Mouse (Mus musculus): Measurements from ENCODE around the gene Lpp.

Lpp gene

DNA sequence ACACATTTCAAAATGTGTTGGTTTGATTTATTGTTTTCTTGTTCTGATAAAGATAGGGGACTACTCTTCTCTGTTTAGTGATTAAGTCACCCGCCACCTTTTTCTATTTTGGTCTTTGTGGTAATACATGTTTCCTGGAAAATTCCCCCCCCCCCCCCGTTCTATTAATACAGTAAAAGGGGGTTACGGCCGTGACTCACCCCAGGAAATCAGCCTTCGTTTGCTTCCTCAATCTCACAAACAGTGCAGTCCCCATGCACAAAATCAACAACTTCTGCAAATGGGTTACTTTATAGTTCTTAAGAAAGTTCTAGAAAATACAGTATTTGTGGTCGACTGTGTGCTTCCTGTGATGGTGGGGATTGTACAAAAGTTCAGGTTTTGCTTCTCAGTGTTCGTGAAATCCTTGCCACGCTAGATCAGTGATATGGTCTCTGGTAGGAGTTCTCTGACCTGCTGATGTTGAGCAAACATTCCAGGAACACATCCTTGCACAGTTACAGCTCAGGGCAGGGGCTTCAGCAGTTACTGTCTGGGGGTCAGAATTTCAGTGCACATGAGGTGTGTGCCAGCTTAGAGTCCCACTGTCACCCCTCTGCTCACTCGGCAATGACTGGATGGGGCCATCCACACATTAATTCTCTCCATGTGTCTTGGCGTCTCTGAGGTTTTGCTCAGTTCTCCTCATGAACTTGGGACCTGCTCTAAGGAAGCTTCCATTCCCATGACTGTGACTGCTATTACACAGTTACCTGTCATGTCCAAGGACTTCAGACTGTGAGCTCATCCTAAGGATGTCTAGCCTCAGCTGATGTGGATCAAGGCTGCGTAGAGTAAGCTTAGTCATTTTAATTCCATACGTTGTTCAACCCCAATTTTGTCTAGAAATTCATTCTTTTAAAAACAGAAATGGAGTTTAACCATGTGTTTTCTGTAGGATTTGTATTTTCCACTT, 236.2 kb downstream of the Lpp start:
- DNase-seq (ENCODE audit: low read depth) = peak; percentile 76

DNA sequence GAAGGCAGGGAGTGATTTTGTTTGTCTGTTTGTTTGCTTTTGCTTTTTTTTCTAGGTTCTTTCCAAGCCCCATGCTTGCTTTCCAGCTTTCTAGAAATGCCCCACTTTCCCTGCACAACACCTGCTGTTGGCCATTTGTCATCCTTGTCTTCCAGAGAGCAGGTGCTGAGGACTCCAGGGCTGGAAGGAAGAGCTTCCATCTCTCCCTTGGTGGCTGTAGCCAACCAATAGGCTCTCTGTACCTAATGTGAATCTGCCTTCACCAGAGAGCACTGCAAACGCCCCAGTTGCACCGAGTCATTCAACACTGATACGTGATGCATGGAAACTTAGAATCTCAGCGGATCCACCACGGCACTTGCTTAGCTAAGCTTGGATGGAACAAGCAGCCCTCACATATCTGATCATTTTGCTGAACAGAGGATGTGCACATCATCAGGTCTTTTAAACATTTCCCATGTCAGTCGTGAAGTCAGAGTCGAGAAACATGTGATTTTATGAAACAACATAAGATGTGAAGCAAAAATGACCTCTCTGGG, 242.1 kb downstream of the Lpp start:
- no peak for DNase-seq (ENCODE audit: low read depth)

DNA sequence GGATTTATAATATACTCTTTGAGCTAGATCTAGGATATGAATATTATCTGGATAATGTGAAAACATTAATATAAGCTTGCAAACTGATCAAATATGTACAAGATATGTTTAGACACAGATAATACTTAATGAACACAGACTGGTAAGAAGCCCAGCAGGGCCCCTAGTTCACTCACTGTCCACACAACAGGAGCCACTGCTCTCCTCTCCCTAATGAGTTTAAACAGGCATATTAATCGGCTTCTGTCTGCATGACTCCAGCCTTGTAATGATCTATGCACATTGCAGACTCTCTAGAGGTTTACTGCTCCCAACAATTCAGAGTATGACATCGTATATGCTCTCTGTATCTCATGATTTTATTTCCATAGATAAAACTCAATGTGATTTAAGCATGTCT, 243.6 kb downstream of the Lpp start:
- DNase-seq (ENCODE audit: low read depth) = no peak

DNA sequence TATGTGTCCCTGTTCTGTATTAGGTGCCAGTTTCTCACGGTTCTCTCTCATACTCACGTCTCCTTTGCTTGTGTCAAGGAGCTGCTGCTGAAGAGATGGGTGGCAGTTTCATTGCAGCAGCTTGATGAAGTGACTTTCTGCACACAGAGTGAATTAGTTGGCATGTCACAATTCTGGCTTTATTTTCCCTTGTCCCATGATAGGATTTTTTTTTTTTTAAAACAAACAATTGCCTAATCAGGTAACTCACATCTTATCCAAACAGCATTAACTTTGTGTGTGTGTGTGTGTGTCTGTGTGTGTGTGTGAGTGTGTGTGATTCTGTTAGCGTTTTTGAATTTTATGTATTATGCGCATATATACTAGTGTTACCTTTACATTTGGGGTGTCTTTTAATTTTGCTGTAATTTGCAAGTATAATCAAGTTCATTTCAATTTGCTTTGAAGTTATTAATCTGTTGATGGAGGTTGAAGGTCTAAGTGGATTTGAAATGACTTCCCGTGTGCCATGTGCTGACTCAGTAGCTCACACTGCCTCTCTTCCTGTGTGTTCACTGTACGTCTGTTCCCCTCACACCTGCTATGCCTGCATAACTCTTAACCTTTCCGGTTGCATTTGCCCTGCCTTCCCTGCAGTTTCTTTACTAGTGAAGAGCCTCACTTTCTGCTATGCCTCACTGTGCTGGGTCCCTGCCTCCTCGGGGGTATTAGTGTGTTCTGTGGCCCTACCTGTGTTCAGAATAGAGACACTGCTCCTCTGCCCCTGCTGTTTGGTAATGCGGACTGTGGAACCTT, 247.9 kb downstream of the Lpp start:
- peak; percentile 52 for DNase-seq (ENCODE audit: low read depth)

DNA sequence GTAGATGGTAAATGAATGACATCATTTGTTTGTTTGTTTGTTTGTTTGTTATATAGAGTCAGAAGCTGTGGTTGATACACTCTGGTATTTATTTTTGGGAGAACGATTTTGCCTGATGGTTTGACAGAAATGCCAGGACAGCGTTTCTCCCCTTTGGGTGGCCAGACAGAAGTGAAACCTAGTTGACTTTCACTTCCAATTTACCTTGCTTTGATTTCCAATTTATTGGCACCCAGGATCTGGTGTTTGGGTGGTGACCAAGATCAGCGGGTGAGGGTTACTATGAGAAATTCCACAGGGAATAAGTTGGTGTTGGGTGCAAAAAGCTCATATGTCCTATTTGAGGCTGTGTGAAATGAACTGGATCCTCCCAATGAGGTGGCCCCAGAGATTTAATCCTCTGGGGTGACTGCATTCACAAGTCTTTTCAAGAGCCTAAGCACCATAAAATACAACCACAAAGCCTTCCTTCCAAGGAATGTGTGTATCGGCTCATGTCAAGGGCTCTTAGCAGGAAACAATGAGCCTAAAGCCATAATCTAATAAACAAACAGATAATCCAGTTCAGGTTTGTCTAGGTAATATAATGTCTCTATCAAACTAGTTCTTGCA, 249.8 kb downstream of the Lpp start:
- DNase-seq (ENCODE audit: low read depth) = no peak

DNA sequence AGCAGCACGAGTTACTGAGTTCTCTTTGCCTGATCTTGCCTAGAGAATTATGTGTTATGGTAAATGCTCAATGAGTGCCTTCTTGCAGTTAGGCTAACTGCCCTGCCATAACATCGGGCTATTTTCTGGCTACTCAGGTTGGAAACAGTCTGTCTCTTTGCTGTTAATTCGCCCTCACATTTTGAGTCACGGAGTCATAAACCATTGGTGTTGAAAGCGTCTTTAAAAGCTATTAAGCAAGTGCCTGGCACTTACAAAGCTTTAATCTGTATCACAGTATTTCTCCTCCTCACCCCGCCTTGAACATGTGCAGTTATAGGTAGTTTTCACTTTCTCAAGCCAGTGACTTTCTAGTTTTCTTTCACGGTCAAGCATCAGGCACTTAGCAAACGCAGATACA, 250.8 kb downstream of the Lpp start:
- no peak for DNase-seq (ENCODE audit: low read depth)

DNA sequence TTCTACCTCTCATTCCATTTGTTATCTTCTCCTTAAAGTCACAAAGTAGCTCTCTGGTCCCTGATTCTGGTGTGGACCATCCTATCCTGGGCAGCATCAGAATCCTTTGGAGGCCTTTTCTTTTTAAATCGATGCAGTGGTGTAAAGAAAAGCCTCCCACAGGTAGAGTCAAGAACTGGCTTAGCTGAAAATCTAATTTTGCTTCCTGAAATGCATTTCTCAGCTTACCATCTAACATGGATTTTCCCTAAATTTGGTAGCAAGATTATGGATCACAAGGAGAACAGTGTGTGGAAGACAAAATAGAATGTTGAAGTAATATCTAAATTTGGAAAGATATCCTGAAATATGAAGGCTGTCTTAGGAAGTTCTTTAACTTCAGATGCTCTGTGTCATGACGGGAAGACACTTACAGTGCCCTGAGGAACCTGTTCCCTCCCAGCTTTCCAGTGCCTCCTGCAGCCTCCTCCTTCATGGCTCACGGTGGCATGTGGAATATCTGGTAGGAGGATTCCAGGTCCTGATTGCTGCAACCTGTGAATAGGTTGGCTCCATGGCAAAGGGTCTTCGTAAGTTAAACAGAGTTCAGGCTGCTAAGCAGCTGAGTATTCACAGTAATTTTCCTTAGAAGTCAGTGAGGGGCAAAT, 251.6 kb downstream of the Lpp start:
- DNase-seq (ENCODE audit: low read depth) = no peak

DNA sequence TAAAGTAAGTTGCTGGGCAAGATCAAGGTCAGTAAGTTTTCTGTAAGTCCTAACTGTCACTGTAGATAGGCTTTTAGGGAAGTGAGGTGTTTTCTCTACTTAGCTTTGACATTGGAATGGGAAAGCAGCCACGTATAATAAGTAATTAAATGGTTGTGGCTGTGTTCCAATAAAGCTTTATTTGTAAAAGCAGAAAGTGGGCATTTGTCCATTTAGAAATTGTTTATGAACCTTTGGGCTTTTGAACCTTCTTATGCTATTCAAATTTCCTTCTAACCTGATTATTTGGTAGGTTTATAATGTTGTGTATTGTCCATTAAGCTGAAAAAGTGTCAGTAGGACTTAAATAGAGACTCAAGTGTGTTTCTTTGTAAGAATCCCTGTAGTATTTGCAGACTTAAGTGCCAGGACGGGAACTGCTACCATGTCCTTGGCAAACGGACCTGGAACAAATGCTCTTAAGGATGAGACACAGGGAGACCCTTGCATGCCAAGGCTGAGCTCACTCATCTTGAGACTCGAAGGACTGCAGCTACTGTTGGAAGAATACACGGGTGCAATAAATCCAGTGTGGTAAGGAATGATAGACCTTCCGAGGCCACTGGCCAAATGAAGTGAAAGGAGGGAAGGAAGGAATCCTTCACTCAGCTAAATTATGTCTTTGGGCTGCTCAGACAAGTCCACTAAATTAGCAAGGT, 252.7 kb downstream of the Lpp start:
- no peak for DNase-seq (ENCODE audit: low read depth)

DNA sequence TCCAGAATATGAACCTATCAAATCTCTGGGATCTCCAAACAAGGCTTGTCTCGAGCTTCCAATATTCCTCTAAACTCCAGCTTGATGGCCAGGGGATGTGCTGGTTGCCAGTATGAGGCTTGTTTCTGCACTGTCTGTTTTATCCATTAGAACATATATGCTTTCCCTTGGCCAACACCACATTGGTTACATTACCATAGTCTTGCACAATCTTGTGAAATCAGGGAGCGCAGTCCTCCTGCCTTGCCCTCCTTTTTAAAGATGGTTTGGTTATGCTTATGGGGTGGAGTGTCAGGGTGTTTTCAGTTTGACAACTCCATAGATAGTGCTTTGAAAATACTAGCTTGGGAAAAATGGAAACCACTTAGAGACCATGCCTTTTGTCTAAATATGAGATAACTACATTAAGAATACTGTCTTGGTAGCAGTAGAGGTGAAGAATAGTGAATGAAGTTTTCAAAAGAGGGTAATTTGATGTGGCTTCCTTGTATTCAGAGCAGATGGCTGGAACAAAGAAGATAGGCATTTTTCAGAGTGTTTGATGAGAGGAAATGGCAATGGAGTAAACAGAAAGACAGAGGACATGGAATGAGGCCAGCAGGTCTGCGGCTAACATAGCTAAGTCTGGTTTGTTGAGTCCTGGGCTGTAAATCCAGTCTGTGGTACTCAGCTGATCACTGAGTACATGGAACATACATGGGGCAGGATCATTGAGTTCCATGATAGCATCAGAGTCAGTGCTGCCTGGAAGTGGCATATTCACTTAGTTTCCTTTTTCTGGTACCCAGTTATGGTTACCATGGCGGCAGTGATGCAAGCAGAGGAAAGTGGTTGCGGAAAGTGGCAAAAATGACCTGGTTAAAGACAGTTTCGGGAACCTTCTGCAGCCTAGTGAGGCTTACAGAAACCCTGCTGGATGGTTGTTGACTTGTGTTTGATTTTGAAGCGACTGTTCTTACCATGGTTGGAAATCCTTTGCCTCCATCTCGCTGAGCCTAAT, 258.6 kb downstream of the Lpp start:
- no peak for DNase-seq (ENCODE audit: low read depth)

DNA sequence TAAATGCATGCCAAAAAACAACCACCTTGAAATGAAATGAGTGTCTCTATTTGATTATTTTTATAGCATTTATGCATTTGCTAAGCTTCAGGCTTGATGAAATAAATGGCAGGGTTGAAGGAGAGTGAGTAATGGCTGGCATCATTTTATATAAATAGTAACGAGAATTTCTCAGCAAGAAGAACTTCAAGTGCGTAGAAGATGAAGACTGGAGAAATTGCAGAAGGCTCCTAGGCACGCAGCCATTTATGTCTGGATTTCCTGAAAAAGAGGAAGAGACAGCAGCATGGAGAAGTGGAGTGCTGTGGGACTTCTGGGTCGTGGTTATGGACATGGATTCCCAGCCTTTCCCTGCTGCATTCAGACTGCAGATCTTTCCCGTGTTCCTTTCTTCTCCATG, 259.7 kb downstream of the Lpp start:
- no peak for DNase-seq (ENCODE audit: low read depth)

DNA sequence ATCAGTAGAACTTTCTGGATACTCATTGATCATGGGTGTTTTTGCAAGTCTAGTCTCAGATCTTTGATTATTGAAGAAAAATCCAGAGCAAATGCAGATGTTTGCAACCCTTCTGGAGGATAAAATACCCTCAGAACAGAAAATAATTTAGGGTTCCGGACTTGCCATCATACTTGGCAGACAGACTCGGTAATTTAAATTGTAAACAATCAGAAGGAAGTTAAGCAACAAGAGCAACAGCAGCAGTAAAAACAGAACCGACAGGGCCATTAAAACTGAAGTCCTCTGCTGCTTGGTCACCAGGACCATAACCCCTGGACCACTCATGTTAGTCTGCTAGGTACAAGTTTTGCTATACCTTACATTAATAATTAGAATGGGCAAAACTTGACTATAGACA, 261.8 kb downstream of the Lpp start:
- no peak for DNase-seq (ENCODE audit: low read depth)

DNA sequence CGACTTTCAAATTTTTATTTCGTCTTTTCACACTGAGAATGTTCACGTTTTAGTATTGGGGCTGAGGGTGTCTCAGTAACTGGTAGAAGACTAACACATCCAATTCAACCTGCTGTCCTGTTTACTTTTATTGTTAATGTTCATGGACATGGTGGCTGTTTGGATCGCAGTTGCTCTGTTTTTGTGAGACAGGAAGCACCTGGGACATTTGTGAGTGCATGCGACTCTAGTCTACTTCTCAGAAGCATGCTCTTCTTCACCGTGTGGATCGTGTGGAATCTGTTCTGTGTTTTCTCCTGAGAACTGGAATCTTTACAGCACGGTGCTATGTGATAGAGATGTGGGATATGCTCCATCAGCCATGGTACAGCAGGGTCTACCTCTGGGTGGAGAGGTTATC, 262.7 kb downstream of the Lpp start:
- no peak for DNase-seq (ENCODE audit: low read depth)

DNA sequence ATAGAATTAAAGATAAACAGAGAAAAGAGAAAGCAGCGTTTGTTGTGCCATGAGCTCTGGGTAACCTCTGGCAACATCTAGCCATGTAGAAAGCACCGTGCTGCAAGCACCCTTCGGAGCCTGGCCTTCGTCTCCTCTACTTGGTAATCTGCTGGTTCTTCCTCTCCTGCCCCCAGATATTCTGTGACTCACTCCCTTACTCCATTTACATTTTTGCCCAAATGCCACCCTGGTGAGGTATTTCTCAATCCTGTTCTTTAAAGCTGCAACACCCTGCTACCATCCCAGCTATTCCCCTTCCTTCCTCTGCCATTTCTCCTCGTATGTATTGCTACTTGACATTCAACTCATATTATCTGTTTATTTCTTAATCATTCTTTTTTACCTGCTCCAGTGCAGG, 263.4 kb downstream of the Lpp start:
- no peak for DNase-seq (ENCODE audit: low read depth)

DNA sequence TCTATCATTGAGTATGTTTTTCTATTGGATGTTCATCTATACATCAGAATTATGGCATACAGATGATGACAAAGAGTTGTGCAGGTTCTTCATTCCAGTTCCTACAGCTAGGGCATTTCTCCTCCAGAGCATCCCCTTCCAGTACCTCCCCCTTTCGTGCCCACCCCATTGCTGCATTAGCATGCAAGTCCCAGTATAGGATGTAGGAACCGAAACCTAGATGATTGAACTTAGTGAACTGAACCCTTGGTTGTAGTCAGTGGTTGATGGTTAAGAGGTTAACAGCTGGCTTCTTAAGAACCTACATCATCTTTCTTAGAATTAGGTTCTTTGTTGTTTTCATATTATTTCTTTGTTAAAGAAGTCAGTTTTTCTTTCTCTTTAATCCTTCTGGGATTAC, 265.7 kb downstream of the Lpp start:
- no peak for DNase-seq (ENCODE audit: low read depth)

DNA sequence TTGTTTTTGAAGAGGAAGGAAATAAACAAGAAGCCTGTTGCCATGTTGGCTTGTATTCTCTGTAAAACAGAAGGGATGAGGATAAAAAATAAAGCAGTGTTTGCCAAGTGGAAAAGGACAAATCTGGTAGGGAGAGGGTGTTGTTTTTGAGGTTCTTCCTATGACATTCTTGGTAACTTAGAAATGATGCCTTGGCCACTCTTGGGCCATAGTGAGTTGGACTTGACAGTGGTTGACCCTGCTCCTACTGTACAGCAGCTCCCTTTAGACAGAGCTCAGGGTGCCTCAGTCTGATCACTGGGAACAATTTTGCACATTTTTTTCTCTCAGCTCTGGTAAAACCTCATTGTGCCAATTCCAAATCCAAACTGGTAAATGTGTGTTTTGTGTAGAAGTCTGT, 270.8 kb downstream of the Lpp start:
- no peak for DNase-seq (ENCODE audit: low read depth)

DNA sequence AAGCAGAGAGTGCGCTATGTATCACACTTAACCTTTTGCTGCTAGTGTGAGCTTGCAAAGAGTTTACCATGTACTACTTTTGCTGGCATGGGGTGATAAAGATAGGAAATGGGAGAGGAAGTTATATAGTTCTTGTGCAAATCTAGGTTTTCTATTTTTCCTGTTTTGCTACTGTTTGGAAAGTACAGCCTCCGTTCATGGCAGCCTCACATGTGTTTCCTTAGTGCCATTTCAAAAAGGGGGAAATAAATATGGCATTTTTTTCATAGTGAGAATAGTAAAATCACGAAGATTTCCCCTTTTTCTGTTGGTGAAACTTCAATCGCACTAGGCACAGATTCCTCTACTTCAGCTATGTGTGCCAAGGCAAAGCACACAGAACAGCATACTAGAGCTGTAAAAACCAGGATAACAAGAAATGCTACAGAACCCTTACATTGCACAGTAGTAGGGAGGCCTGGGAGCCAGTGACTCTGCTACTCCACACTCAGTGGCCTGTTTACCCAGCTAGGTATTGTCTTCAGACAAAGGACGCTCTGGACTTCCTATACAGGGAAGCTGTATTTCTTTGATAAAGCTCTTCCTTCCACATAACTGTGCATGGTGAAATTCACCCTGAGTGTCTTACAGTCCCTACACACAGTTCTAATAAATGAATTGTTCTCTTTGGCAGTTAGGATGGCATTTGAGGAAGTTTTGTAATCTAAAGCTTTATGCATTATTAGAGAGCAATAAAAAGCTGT, 276.6 kb downstream of the Lpp start:
- no peak for DNase-seq (ENCODE audit: low read depth)

DNA sequence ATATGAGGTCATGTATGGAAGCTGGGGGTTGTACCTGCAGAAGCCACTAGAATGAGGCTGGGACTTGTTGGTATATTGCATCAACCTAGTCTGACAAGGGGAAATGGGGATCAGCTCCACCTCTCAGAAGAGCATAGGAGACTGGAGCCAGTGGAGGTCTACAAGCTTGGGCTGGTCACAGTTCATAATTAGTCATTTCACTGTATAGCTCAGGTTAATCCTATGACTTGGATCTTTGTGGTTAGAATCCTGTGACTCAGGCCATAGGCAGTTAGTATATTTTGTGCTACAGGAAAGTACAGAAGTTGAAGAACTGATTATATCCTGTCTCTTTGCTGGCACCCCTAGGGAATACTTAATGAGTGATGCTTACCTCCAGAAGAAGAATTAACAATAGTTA, 285.6 kb downstream of the Lpp start:
- DNase-seq (ENCODE audit: low read depth) = no peak

DNA sequence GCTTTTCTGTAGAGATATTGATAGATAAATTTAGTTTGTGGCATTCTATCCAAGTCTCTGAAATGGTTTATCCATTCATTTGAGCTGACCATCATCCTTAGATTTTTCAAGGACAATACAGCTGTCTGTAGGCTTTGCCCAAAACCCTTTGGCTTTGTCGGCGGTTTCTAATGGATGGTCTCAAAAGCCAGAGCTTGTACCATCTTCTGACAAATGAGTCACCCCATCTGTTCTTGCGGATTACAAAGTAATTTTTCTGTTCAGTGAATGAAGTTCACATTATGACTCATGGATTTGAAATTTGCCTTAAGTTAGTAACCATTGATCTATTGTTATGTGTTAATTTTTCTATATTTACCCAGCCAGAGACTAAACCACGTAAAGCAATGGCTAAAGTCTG, 301.8 kb downstream of the Lpp start:
- DNase-seq (ENCODE audit: low read depth) = no peak

DNA sequence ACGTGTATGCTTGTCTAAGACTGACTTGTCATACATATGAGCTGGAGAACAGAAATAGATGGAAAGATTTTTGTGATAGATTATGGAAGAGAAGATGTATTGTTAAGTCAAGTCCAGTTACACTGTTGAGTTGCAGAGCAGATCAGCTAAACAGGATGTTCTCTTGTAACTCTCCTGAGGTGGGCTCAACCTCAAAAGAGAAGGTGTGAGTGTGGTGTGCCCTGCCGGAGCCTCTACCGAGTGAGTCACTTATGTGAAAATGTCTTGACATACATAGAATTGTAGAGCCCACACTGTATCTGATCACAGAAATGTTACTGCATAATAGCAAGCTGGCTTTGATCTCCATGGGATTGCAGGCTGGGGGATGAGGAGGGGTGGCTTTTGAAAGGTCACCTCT, 310.9 kb downstream of the Lpp start:
- DNase-seq (ENCODE audit: low read depth) = peak; percentile 16

Measured in induced T-regulatory cell, adult 2 months (primary cell).